Mouse (Mus musculus) embryonic stem cell, embryonic (primary cell): ENCODE measurements at regions not wholly inside any gene's neighbourhood (a gene's known extent, or its start where the extent isn't known, plus 50 kb on each side); places are given as distances from the start of the nearest gene placed in this dataset.

Source experiments
- CTCF ChIA-PET, 4 experiments: fragments of 300-600 bp in 2 of 4; fragments of 350-600 bp in 2 of 4; sonication (Branson Sonifier 250); formaldehyde crosslinking; loops; one replicate each; lab custom pipeline; 2022; ENCODE audit warnings: inconsistent platforms in 2 of 4; lab: Charles Lee
- POLR2A ChIA-PET, 4 experiments: fragments of 300-600 bp in 2 of 4; fragments of 350-600 bp in 2 of 4; sonication (Branson Sonifier 250); formaldehyde crosslinking; loops; one replicate each; lab custom pipeline; 2022; ENCODE audit warnings: antibody characterized with exemption in 4 of 4, inconsistent platforms in 1 of 4; lab: Charles Lee

DNA sequence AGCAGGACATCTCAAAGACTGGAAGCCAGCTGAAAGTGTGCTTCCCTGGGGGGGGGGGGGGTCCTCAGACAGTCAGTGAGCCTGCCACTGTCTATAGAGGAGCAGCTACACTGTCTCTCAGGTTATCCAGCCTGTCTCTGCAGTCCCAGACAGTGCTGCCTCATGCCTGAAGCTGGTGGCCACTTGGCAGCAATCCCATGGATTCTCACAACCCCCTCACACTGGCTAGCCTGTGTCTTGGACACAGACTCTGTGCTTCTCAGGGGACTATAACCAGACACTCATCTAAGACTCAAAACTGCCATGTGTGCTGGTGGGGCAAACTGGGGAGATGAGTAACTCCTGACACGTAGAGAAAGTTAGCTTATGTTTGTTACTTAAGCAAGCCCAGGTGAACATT is 95.1 kb upstream of the Sesn3 start:
- POLR2A ChIA-PET = interaction anchor here in 1 of 4 experiments (1.3 kb wide), 1 partner anchor 96 kb away, joined by 5 read pairs; the partner anchor contains the start of gene Sesn3
- CTCF ChIA-PET = interaction anchor here in 1 of 4 experiments (0.6 kb wide), 1 partner anchor 11 kb away, joined by 4 read pairs; no protein-coding TSS in a partner anchor

DNA sequence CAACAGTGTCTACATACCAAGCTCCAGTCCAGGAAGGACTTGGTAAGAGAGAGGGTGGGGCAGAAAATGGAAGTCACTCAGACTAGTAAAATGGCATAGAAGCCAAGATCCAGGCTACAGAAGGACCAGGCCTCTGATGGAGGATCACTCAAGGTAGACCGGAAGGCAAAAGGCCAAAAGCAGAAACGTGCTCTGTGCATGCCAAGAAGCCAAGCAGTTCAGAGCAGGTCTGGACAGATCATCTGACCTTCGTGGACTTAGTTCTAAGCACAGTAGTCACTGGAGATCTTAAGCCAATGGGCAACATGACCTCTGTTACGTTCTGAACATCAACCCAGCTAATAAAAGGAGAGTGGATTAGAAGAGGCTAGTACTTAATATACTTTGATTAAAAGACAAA is 90.6 kb upstream of the Sesn3 start:
- ChIA-PET CTCF (no interaction called here), POLR2A (interaction anchor here in 2 of 4 experiments (0.5 to 3.1 kb wide), 3 partner anchors 10 to 114 kb away, joined by 3 to 19 read pairs (median 3); no protein-coding TSS in a partner anchor)

DNA sequence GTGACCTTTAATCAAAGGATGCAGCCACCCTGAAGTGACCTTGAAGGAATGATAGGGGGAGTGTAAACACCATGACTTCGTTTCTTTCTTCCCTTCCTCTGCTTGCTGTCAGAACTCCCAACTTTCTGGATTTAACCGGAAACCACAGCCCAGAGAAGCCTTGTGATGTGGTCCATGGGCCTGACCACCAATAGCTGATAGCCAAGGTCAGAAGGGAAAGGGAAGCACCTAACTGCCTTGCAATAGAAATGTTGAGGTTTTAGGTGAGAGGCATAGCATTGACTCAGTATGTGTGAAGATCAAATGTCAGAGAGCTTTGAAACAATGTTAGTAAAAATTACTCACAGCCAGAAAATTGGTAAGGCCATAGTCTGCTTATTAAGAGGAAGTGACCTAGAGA is 89.2 kb upstream of the Sesn3 start:
- ChIA-PET POLR2A (interaction anchor here in 2 of 4 experiments (0.7 to 3.1 kb wide), 3 partner anchors 11 to 14 kb away, joined by 3 to 19 read pairs (median 3); no protein-coding TSS in a partner anchor), CTCF (no interaction called here)

GRCm38 (mm10) chr9:14187753-14188152 is 87.1 kb upstream of the Sesn3 start:
- CTCF ChIA-PET = no interaction called here
- POLR2A ChIA-PET = interaction anchor here in 1 of 4 experiments (1.8 kb wide), 1 partner anchor 13 kb away, joined by 7 read pairs; no protein-coding TSS in a partner anchor

DNA sequence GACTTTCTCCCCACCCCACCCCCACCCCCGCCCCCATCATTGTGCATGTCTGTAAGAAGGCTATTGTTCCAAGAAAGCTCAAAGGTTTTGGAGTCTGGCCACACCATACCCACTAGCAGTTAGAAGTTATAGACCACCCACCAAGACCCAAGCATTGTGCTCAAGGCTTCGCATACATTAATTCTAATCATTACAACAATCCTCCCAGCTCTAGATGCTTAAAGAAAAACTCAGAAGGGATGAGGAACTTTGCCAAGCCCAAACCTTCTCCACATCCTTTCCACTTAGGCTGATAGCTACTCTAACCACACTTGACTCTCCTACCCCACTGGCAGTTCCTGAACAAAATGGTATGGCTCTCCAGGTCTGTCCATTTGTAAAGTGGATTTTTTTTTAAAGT is 86.4 kb upstream of the Sesn3 start:
- ChIA-PET CTCF (no interaction called here), POLR2A (interaction anchor here in 2 of 4 experiments (0.5 to 1.8 kb wide), 4 partner anchors 14 to 87 kb away, joined by 3 to 10 read pairs (median 6); partner anchors contain the start of gene Sesn3 (in 1 of the 2))

- ChIA-PET CTCF (interaction anchor here in 1 of 4 experiments (1.2 kb wide), 1 partner anchor 301 kb away, joined by 3 read pairs; no protein-coding TSS in a partner anchor), POLR2A (interaction anchor here in 1 of 4 experiments (1.2 kb wide), 2 partner anchors 12 to 16 kb away, joined by 3 read pairs; no protein-coding TSS in a partner anchor)
Measured at GRCm38 (mm10) chr9:14190660-14191059, 84.2 kb upstream of the Sesn3 start.

GRCm38 (mm10) chr9:14194748-14195147 is 80.1 kb upstream of the Sesn3 start:
- ChIA-PET CTCF (no interaction called here), POLR2A (interaction anchor here in 1 of 4 experiments (2.1 kb wide), 1 partner anchor 21 kb away, joined by 6 read pairs; no protein-coding TSS in a partner anchor)

DNA sequence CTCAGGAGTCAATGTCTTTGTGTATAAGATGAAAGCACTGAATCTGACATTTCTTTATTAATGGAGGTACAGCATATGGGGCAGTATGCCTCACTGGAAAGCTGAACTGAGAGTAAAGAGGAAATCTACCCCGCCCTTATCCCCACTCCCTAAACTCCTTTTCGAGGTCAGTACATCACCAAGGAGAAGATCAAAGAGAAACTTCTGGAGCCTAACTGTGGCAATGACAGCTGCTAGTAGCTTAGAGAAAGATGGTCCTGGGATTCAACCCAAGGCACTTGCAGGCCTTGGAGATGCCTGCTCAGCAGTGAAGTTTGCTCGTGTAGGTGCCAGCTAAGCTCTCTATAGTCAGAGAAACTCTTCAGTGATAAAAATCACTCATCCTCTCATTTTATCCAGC is 75.8 kb upstream of the Sesn3 start:
- CTCF ChIA-PET = no interaction called here
- POLR2A ChIA-PET = no interaction called here

- ChIA-PET POLR2A (interaction anchor here in 1 of 4 experiments (1.0 kb wide), 1 partner anchor 26 kb away, joined by 3 read pairs; no protein-coding TSS in a partner anchor), CTCF (no interaction called here)
Measured at GRCm38 (mm10) chr9:14199983-14200700, 74.7 kb upstream of the Sesn3 start.

DNA sequence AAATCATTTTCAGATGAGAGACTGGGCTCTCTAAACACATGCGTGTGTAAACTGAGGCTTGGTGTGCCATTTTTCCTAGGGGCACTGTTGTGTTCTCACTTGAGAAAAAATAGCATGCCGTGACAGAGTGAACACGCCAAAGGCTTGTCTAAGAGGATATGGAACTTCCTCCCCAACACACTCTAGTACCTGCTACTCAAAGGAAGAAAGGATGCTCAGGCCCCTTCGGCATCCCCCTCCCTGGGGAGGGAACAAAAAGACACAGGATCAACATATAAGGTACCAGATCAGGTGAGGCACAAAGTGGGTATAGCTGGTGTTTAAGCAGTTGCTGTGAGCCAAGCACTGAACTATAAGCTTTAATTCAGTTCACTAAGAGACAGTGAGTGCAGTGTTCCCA is 74.0 kb upstream of the Sesn3 start:
- CTCF ChIA-PET = no interaction called here
- POLR2A ChIA-PET = interaction anchor here in 1 of 4 experiments (1.0 kb wide), 1 partner anchor 27 kb away, joined by 3 read pairs; no protein-coding TSS in a partner anchor

DNA sequence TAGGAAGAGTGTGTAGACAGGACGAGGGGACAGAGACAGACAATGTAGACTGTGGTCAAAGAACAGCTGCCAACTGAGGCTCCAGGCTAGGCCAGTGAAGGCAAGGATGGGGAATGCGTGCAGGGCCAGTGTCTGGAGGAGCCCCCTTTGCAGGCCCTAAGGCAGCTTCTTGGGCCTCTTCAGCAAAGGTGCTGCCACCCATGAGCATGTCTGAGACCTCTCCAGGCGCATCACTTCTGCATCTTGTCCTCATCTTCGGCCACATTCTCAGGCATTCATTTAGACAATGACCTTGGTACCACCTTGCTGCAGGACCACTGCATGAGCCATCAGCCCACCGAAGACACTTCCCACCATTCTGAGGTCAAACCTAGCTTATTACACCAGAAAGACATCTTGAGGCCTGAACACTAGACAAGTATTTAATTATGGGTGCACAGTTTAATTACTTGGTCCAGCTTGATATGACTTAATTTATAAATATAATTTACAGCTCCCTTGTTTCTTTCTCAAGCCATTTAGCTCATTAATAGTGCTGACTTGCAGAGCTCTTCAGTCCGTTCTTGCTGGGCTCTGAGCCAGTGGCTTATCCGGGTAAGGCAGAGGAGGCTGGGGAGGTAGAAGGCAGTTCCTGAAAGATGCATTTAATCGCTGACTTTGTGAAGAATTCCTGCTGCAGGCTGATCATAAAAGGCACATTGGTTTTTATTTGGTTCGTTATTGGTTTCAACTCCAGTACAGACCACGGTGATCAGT is 72.1 kb upstream of the Sesn3 start:
- POLR2A ChIA-PET = interaction anchor here in 1 of 4 experiments (1.2 kb wide), 1 partner anchor 12 kb away, joined by 3 read pairs; no protein-coding TSS in a partner anchor
- CTCF ChIA-PET = no interaction called here

DNA sequence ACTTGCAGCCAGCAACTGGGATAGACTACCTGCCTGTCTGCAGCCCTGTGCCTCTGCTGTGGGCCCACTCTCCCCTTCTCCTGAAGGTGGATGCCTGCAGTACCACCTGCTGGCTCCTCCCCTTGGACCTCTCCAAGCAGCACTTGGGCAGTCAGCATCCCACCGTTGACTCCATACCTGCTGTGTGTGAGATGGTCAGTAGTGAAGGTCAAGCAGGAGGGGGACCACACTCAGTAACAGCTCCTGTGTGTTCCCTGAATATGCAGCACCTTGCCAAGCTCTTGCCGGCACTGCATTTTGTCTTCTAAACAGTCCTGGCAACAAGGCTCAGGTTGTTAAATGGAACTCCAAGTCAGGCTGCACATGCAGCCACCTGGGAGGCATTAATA is 71.6 kb upstream of the Sesn3 start:
- ChIA-PET POLR2A (interaction anchor here in 1 of 4 experiments (1.2 kb wide), 1 partner anchor 12 kb away, joined by 3 read pairs; no protein-coding TSS in a partner anchor), CTCF (no interaction called here)

DNA sequence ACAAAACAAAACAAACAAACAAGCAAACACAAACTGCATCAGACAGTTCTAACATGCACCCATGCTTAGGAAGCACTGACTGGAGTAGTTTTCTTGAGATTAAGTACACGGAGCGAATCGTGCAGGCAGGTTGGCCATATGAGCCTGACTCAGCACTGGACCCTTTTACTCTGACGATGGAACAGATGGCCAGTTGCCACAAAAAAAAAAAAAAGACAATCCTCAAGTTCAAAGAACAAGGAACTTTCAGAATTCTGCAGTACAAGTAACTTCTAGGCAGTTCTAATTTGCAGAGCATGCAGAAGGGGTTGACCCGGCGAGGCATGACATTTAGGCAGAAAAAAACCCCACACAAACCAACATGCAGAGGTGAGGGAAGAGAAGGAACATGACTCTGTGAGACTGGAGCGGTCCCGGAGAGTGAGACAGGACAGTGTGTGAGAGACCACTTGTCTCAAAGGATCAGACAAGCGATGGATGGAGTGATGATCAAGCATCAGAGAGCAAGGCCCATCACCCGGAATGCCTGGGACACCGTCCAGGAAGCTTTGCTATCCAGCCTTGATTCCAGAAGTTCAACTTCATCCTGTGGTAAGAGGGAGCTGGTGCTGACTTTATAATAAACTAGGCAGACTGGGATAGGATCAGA is 71.0 kb upstream of the Sesn3 start:
- POLR2A ChIA-PET = no interaction called here
- CTCF ChIA-PET = no interaction called here

- ChIA-PET POLR2A (no interaction called here), CTCF (no interaction called here)
Measured at GRCm38 (mm10) chr9:14204817-14205216, 70.0 kb upstream of the Sesn3 start.

- ChIA-PET POLR2A (interaction anchor here in 1 of 4 experiments (1.1 kb wide), 1 partner anchor 69 kb away, joined by 3 read pairs; no protein-coding TSS in a partner anchor), CTCF (interaction anchor here in 1 of 4 experiments (1.3 kb wide), 1 partner anchor 317 kb away, joined by 3 read pairs; no protein-coding TSS in a partner anchor)
Measured at GRCm38 (mm10) chr9:14206838-14207560, 67.9 kb upstream of the Sesn3 start.

GRCm38 (mm10) chr9:14207561-14207936 is 67.3 kb upstream of the Sesn3 start:
- ChIA-PET POLR2A (interaction anchor here in 1 of 4 experiments (1.1 kb wide), 1 partner anchor 68 kb away, joined by 3 read pairs; no protein-coding TSS in a partner anchor), CTCF (no interaction called here)

DNA sequence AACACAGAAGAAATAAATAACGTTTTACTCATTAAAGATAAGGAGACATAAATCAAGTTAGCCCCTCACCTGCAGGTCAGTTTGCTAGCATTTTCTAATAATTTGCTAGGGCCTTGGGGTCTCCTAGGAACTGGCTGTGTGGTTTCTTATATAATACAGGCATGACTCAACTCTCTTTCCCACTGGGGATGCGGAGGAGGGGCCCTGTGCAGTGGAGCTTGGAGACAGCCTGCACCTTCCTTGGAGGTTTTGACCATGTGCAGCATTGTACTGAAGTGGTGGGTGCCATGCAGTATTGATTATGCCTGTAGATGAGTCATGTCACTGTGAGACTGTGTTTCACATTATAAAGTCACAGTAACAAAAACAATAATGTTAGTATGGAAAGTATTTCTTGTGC is 61.6 kb upstream of the Sesn3 start:
- ChIA-PET CTCF (no interaction called here), POLR2A (no interaction called here)
